ENCODE assay signal across 9 mouse cellular contexts in the genomic region with DNA sequence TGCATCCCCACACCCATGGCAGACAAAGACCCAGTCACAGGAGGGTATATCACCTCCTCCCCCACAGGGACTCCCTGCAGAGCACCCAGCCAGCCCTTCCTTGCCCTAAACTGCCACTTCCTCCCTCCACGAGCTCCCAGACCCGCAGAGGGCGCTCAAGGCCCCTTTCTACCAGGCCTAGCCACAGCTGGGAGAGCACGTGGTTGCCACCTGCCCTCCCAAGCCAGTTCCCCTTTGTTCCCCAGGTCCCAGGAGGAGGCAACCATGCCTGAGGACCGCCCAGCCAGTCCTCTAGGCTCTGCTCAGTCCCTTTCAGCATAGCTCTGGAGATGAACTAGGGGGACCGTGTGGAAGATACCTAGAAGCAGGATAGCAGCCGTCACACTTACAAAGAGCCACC. TPM values are rescaled to one million over a fixed set of nuclear protein-coding genes. Genes with fewer than 3 reads are reported as not detected.
DNase-seq lines count a peak whose midpoint lies in the region; ATAC-seq and TF ChIP-seq lines count a peak whose summit lies in the region.
"Had no signal": no experiment of that assay in that cellular context is flagged by ENCODE, and none has a peak within 500 bp of the region (broad histone marks: within the 10 kb centered on the region; RNA-seq: fewer than 3 reads in every experiment).

No protein-coding gene starts in this region.

- DNase-seq in 3T3-L1 (ENCODE audit: low read depth, low spot score): peak; percentile 91
- peak; percentile 87 for DNase-seq in T-cell, adult 2 months (ENCODE audit: low spot score)
- DNase-seq in embryo, embryonic 9.5 days (ENCODE audit: extremely low spot score): peak; percentile 90
- DNase-seq in heart, adult 18-20 months: peak; percentile 89 to 90
- DNase-seq in kidney, adult 9 months: peak; percentile 92
- peak; percentile 95 for DNase-seq in stomach, postnatal 0 days (ENCODE audit: low spot score)

- H3K4me1 ChIP-seq in limb, embryonic 15.5 days: peaks cover 47% of the 10 kb centered on the region
- H3K4me1 ChIP-seq in stomach, postnatal 0 days (replicated peaks; ENCODE audit: control insufficient read depth, insufficient read depth): peaks cover 10% of the 10 kb centered on the region

- no peak for TF ChIP-seq POLR2A in myocyte (IDR thresholded peaks at IDR 0.05; ENCODE audit: insufficient read length, low read depth)

- no peak overlapping the region for H3ac ChIP-seq in myocyte (ENCODE audit: control insufficient read depth, insufficient read length)

- H3K9me3 ChIP-seq in limb, embryonic 15.5 days: no peaks in the 10 kb centered on the region
- H3K9me3 ChIP-seq in stomach, postnatal 0 days (ENCODE audit: control insufficient read depth, low read length): no peaks in the 10 kb centered on the region

- no peaks in the 10 kb centered on the region for H3K27me3 ChIP-seq in limb, embryonic 15.5 days
- no peaks in the 10 kb centered on the region for H3K27me3 ChIP-seq in myocyte (ENCODE audit: control insufficient read depth, insufficient read depth, insufficient read length)
- H3K27me3 ChIP-seq in stomach, postnatal 0 days (ENCODE audit: control insufficient read depth, insufficient read depth, low read length): no peaks in the 10 kb centered on the region

- TF ChIP-seq EP300 in stomach, postnatal 0 days (optimal IDR thresholded peaks at IDR 0.05): no peak

- WGBS in limb, embryonic 15.5 days: 11% methylated on average over 7 of the region's 7 CpGs
- 16% methylated on average over 7 of the region's 7 CpGs for WGBS in stomach, postnatal 0 days

- no peak overlapping the region for H3K9ac ChIP-seq in limb, embryonic 15.5 days
- 0 out of 2 replicates have a peak overlapping the region, but pooled peaks have one; percentile 13 for H3K9ac ChIP-seq in stomach, postnatal 0 days (ENCODE audit: low read length)

- ATAC-seq in limb, embryonic 15.5 days (ENCODE audit: insufficient number of reproducible peaks, low FRiP score, low TSS enrichment, low read depth): no peak
- ATAC-seq in stomach, postnatal 0 days (ENCODE audit: low FRiP score, low TSS enrichment): peak; percentile 81

- no peak overlapping the region for H3K4me3 ChIP-seq in limb, embryonic 15.5 days
- no peak overlapping the region for H3K4me3 ChIP-seq in myocyte
- no peak overlapping the region for H3K4me3 ChIP-seq in stomach, postnatal 0 days (ENCODE audit: low read depth, low read length)
- H3K4me3 ChIP-seq: erythroblast, embryonic 14.5 days had no signal

- TF ChIP-seq CTCF in stomach, postnatal 0 days (IDR thresholded peaks at IDR 0.05; ENCODE audit: low read depth): peak; percentile 91

- H3K27ac ChIP-seq in limb, embryonic 15.5 days: peak overlapping the region; percentile 29; the same call in 1 of the 2 replicates
- no peak overlapping the region for H3K27ac ChIP-seq in stomach, postnatal 0 days (replicated peaks)

- no peak overlapping the region for H3K4me2 ChIP-seq in limb, embryonic 15.5 days
- H3K4me2 ChIP-seq in myocyte (ENCODE audit: low read depth): no peak overlapping the region
- no peak overlapping the region for H3K4me2 ChIP-seq in stomach, postnatal 0 days (replicated peaks; ENCODE audit: low read depth)

- H3K79me2 ChIP-seq in myocyte (ENCODE audit: control insufficient read depth, insufficient read depth): no peaks in the 10 kb centered on the region

- H3K36me3 ChIP-seq in limb, embryonic 15.5 days: no peaks in the 10 kb centered on the region
- no peaks in the 10 kb centered on the region for H3K36me3 ChIP-seq in myocyte (ENCODE audit: control insufficient read depth, insufficient read depth)
- no peaks in the 10 kb centered on the region for H3K36me3 ChIP-seq in stomach, postnatal 0 days (ENCODE audit: control insufficient read depth, insufficient read depth, low read length)

TF ChIP-seq in myocyte, 11 proteins besides CTCF, POLR2A, EP300 and RAD21:
- TF ChIP-seq USF1 (IDR thresholded peaks at IDR 0.05; ENCODE audit: low read depth): peak; percentile 78
- TF ChIP-seq E2F4 (IDR thresholded peaks at IDR 0.05; ENCODE audit: insufficient read depth): no peak
- TF ChIP-seq TCF3 (IDR thresholded peaks at IDR 0.05; ENCODE audit: insufficient read length, low read depth): peak; percentile 46
- TF ChIP-seq MAX (IDR thresholded peaks at IDR 0.05; ENCODE audit: low read depth): peak; percentile 36
- no peak for TF ChIP-seq CEBPB (IDR thresholded peaks at IDR 0.05; ENCODE audit: insufficient read depth, poor library complexity, severe bottlenecking)
- TF ChIP-seq TCF12 (IDR thresholded peaks at IDR 0.05; ENCODE audit: insufficient read depth, poor library complexity, severe bottlenecking): peak; percentile 56
- peak in 2 of 3 experiments; percentile 91 for TF ChIP-seq MYOD1 (IDR thresholded peaks at IDR 0.05; ENCODE audit: control insufficient read depth in 1 of 3, insufficient read length in 2 of 3, low read depth in 2 of 3)
- TF ChIP-seq POLR2AphosphoS2 (IDR thresholded peaks at IDR 0.05; ENCODE audit: insufficient read length, low read depth): no peak
- no peak for TF ChIP-seq REST (IDR thresholded peaks at IDR 0.05; ENCODE audit: insufficient read depth, insufficient read length)
- peak in 2 of 3 experiments; percentile 89 to 94 for TF ChIP-seq MYOG (IDR thresholded peaks at IDR 0.05; ENCODE audit: control insufficient read depth in 1 of 3, insufficient read depth in 1 of 3, insufficient read length in 2 of 3, low read depth in 2 of 3)
- TF ChIP-seq SRF (IDR thresholded peaks at IDR 0.05; ENCODE audit: control insufficient read depth, insufficient read length, low read depth): peak; percentile 38

RNA-seq across cellular contexts. Expression of a gene that starts 17.1 kb away (rescaled TPM):
- 100 to 1,000 TPM; 212 TPM for total RNA-seq in heart, adult 18-20 months (2021)
- polyA plus RNA-seq in limb, embryonic 15.5 days (2015; fragmentation: Nextera tagmentation; extraction: Ambion mirVana): 1,783 and 2,088 TPM in 2 replicates
- 593 TPM for polyA plus RNA-seq in myocyte (2012; fragmentation: generic; extraction: Trizol)
- 1,436 and 1,585 TPM in 2 replicates for polyA plus RNA-seq in stomach, postnatal 0 days (2015; fragmentation: Nextera tagmentation; extraction: Ambion mirVana)
